Mouse (Mus musculus) embryonic facial prominence, embryonic 15.5 days (tissue): ENCODE data around the gene Pik3r5. TPM values are rescaled to one million over a fixed set of nuclear protein-coding genes. Genes with fewer than 3 reads are reported as not detected.

Experiments
- ATAC-seq: fragments of 200-750 bp; cut with Nextera tagmentation; 2 replicates; pipeline ENCODE4 v1.8.0; 2017; ENCODE audit warnings: low read depth, moderate TSS enrichment; ENCODE audit not compliant: insufficient number of reproducible peaks, low FRiP score, low TSS enrichment
- H3K27ac ChIP-seq: fragments of 300-500 bp; sonication (generic); replicated peaks from 2 replicates; pipeline ENCODE4 v1.5.1; 2015; ENCODE audit warnings: mild to moderate bottlenecking, inconsistent platforms
- H3K27me3 ChIP-seq: fragments of 300-500 bp; sonication (generic); 2 replicates; pipeline ENCODE4 v1.6.1; 2015; ENCODE audit warnings: inconsistent platforms
- H3K36me3 ChIP-seq: fragments of 300-500 bp; sonication (generic); 2 replicates; pipeline ENCODE4 v1.6.1; 2015; ENCODE audit warnings: mild to moderate bottlenecking, inconsistent platforms
- H3K4me1 ChIP-seq: fragments of 300-500 bp; sonication (generic); 2 replicates; pipeline ENCODE4 v1.6.1; 2015; ENCODE audit warnings: inconsistent platforms
- H3K4me2 ChIP-seq: fragments of 300-500 bp; sonication (generic); replicated peaks from 2 replicates; pipeline ENCODE4 v1.6.1; 2015; ENCODE audit warnings: mild to moderate bottlenecking, inconsistent platforms
- H3K4me3 ChIP-seq: fragments of 300-500 bp; sonication (generic); replicated peaks from 2 replicates; pipeline ENCODE4 v1.5.1; 2015; ENCODE audit warnings: mild to moderate bottlenecking, inconsistent platforms
- H3K9ac ChIP-seq: fragments of 300-500 bp; sonication (generic); 2 replicates; pipeline ENCODE4 v1.6.1; 2015; ENCODE audit warnings: inconsistent platforms
- H3K9me3 ChIP-seq: fragments of 300-500 bp; sonication (generic); replicated peaks from 2 replicates; pipeline ENCODE4 v1.6.1; 2016; ENCODE audit warnings: inconsistent platforms
- WGBS: fragments of 180-500 bp; shearing (Covaris S2); methylation state at CpG from one replicate; pipeline ENCODE4 v1.1.7; 2015; 5-methylcytosine and 5-hydroxymethylcytosine counted together
- polyA plus RNA-seq: library from polyadenylated mRNA; unstranded; fragments of >200 nt; fragmentation: Nextera tagmentation; extraction: Ambion mirVana; gene quantifications from 2 replicates; pipeline ENCODE4 v1.2.1, GENCODE M21; 2015

Gene Pik3r5
- polyA plus RNA-seq, 1 experiment from 2014 or later, result 1.0 TPM

GRCm38 (mm10) chr11:68468886-68469285 is 37.0 kb downstream of the Pik3r5 start:
- H3K36me3 ChIP-seq, result no peaks in the 10 kb centered on the region
- no peak overlapping the region for H3K4me2 ChIP-seq
- H3K9me3 ChIP-seq, result no peaks in the 10 kb centered on the region
- no peak overlapping the region for H3K4me3 ChIP-seq
- H3K9ac ChIP-seq, result no peak overlapping the region
- no peak overlapping the region for H3K27ac ChIP-seq
- WGBS, result 73% methylated on average over 4 of the region's 4 CpGs
- no peaks in the 10 kb centered on the region for H3K4me1 ChIP-seq
- no peak for ATAC-seq
- H3K27me3 ChIP-seq, result no peaks in the 10 kb centered on the region

GRCm38 (mm10) chr11:68472162-68472849 is 40.4 kb downstream of the Pik3r5 start:
- Histone ChIP-seq H3K36me3 (no peaks in the 10 kb centered on the region), H3K9ac (no peak overlapping the region), H3K4me1 (no peaks in the 10 kb centered on the region), H3K4me2 (no peak overlapping the region), H3K4me3 (no peak overlapping the region), H3K27ac (no peak overlapping the region), H3K9me3 (no peaks in the 10 kb centered on the region), H3K27me3 (no peaks in the 10 kb centered on the region)
- WGBS, result 76% methylated on average over 5 of the region's 5 CpGs
- ATAC-seq, result no peak

- H3K4me3 ChIP-seq, result no peak overlapping the region
- H3K27me3 ChIP-seq, result no peaks in the 10 kb centered on the region
- H3K36me3 ChIP-seq, result no peaks in the 10 kb centered on the region
- H3K4me1 ChIP-seq, result no peaks in the 10 kb centered on the region
- no peaks in the 10 kb centered on the region for H3K9me3 ChIP-seq
- no peak overlapping the region for H3K9ac ChIP-seq
- H3K27ac ChIP-seq, result no peak overlapping the region
- H3K4me2 ChIP-seq, result no peak overlapping the region
- no peak for ATAC-seq
- 81% methylated on average over 6 of the region's 6 CpGs for WGBS
These were observed 42.7 kb downstream of the Pik3r5 start for GRCm38 (mm10) chr11:68474600-68474999.

GRCm38 (mm10) chr11:68475676-68476075 is 43.8 kb downstream of the Pik3r5 start:
- H3K9ac ChIP-seq, result no peak overlapping the region
- no peaks in the 10 kb centered on the region for H3K27me3 ChIP-seq
- ATAC-seq, result no peak
- no peaks in the 10 kb centered on the region for H3K36me3 ChIP-seq
- H3K4me1 ChIP-seq, result no peaks in the 10 kb centered on the region
- H3K27ac ChIP-seq, result no peak overlapping the region
- no peak overlapping the region for H3K4me3 ChIP-seq
- 81% methylated on average over 7 of the region's 7 CpGs for WGBS
- no peaks in the 10 kb centered on the region for H3K9me3 ChIP-seq
- H3K4me2 ChIP-seq, result no peak overlapping the region

- H3K4me2 ChIP-seq, result no peak overlapping the region
- H3K27ac ChIP-seq, result no peak overlapping the region
- H3K9me3 ChIP-seq, result no peaks in the 10 kb centered on the region
- ATAC-seq, result no peak
- H3K27me3 ChIP-seq, result no peaks in the 10 kb centered on the region
- H3K36me3 ChIP-seq, result no peaks in the 10 kb centered on the region
- 71% methylated on average over 6 of the region's 6 CpGs for WGBS
- no peak overlapping the region for H3K4me3 ChIP-seq
- H3K4me1 ChIP-seq, result no peaks in the 10 kb centered on the region
- no peak overlapping the region for H3K9ac ChIP-seq
These were observed 45.7 kb downstream of the Pik3r5 start for GRCm38 (mm10) chr11:68477661-68478060.

- Histone ChIP-seq H3K4me1 (no peaks in the 10 kb centered on the region), H3K27me3 (no peaks in the 10 kb centered on the region), H3K9me3 (no peaks in the 10 kb centered on the region), H3K4me3 (no peak overlapping the region), H3K27ac (no peak overlapping the region), H3K4me2 (no peak overlapping the region), H3K36me3 (no peaks in the 10 kb centered on the region), H3K9ac (no peak overlapping the region)
- no peak for ATAC-seq
- WGBS, result 63% methylated on average over 3 of the region's 3 CpGs
These were observed 46.7 kb downstream of the Pik3r5 start for GRCm38 (mm10) chr11:68478574-68478981.

GRCm38 (mm10) chr11:68480660-68481059 is 48.7 kb downstream of the Pik3r5 start:
- H3K27me3 ChIP-seq, result no peaks in the 10 kb centered on the region
- H3K4me1 ChIP-seq, result no peaks in the 10 kb centered on the region
- no peak for ATAC-seq
- no peaks in the 10 kb centered on the region for H3K36me3 ChIP-seq
- no peak overlapping the region for H3K4me2 ChIP-seq
- no peak overlapping the region for H3K9ac ChIP-seq
- H3K4me3 ChIP-seq, result no peak overlapping the region
- no peak overlapping the region for H3K27ac ChIP-seq
- 93% methylated on average over 4 of the region's 4 CpGs for WGBS
- no peaks in the 10 kb centered on the region for H3K9me3 ChIP-seq

GRCm38 (mm10) chr11:68482001-68482400 is 50.1 kb downstream of the Pik3r5 start:
- no peak overlapping the region for H3K4me3 ChIP-seq
- ATAC-seq, result no peak
- H3K27ac ChIP-seq, result no peak overlapping the region
- H3K36me3 ChIP-seq, result no peaks in the 10 kb centered on the region
- H3K4me1 ChIP-seq, result no peaks in the 10 kb centered on the region
- no peak overlapping the region for H3K4me2 ChIP-seq
- no peaks in the 10 kb centered on the region for H3K27me3 ChIP-seq
- H3K9ac ChIP-seq, result no peak overlapping the region
- no peaks in the 10 kb centered on the region for H3K9me3 ChIP-seq

GRCm38 (mm10) chr11:68483213-68483612 is 51.3 kb downstream of the Pik3r5 start:
- 62% methylated on average over 6 of the region's 6 CpGs for whole genome bisulfite sequencing

GRCm38 (mm10) chr11:68484431-68484830 is 52.5 kb downstream of the Pik3r5 start:
- H3K4me3 ChIP-seq, result no peak overlapping the region
- no peaks in the 10 kb centered on the region for H3K36me3 ChIP-seq
- ATAC-seq, result no peak
- 70% methylated on average over 3 of the region's 3 CpGs for WGBS
- no peaks in the 10 kb centered on the region for H3K4me1 ChIP-seq
- H3K9me3 ChIP-seq, result no peaks in the 10 kb centered on the region
- H3K27ac ChIP-seq, result no peak overlapping the region
- no peaks in the 10 kb centered on the region for H3K27me3 ChIP-seq
- H3K4me2 ChIP-seq, result no peak overlapping the region
- H3K9ac ChIP-seq, result no peak overlapping the region

More at GRCm38 (mm10) chr11:68483213-68483612, 51.3 kb downstream of the Pik3r5 start:
- H3K9me3 ChIP-seq, result no peaks in the 10 kb centered on the region
- no peak overlapping the region for H3K9ac ChIP-seq
- no peak for ATAC-seq
- no peak overlapping the region for H3K4me2 ChIP-seq
- H3K27ac ChIP-seq, result no peak overlapping the region
- H3K4me1 ChIP-seq, result no peaks in the 10 kb centered on the region
- no peaks in the 10 kb centered on the region for H3K27me3 ChIP-seq
- H3K36me3 ChIP-seq, result no peaks in the 10 kb centered on the region
- no peak overlapping the region for H3K4me3 ChIP-seq

GRCm38 (mm10) chr11:68485206-68485942 is 53.5 kb downstream of the Pik3r5 start:
- ATAC-seq, result no peak; the same call in 1 of the 2 replicates
- no peaks in the 10 kb centered on the region for H3K36me3 ChIP-seq
- H3K4me1 ChIP-seq, result no peaks in the 10 kb centered on the region
- H3K9ac ChIP-seq, result no peak overlapping the region
- H3K4me3 ChIP-seq, result no peak overlapping the region
- no peaks in the 10 kb centered on the region for H3K9me3 ChIP-seq
- WGBS, result 29% methylated on average over 8 of the region's 8 CpGs
- no peaks in the 10 kb centered on the region for H3K27me3 ChIP-seq
- H3K4me2 ChIP-seq, result no peak overlapping the region
- no peak overlapping the region for H3K27ac ChIP-seq

GRCm38 (mm10) chr11:68486093-68486492 is 54.2 kb downstream of the Pik3r5 start:
- no peaks in the 10 kb centered on the region for H3K4me1 ChIP-seq
- WGBS, result 96% methylated on average over 3 of the region's 3 CpGs
- no peak for ATAC-seq

More at GRCm38 (mm10) chr11:68486093-68486492, 54.2 kb downstream of the Pik3r5 start:
- Histone ChIP-seq H3K4me2 (no peak overlapping the region), H3K4me3 (no peak overlapping the region), H3K27me3 (no peaks in the 10 kb centered on the region), H3K27ac (no peak overlapping the region), H3K9ac (no peak overlapping the region), H3K36me3 (no peaks in the 10 kb centered on the region), H3K9me3 (no peaks in the 10 kb centered on the region)
